Mouse (Mus musculus): ENCODE measurements around the gene Exoc3l4.

Gene Exoc3l4

DNA sequence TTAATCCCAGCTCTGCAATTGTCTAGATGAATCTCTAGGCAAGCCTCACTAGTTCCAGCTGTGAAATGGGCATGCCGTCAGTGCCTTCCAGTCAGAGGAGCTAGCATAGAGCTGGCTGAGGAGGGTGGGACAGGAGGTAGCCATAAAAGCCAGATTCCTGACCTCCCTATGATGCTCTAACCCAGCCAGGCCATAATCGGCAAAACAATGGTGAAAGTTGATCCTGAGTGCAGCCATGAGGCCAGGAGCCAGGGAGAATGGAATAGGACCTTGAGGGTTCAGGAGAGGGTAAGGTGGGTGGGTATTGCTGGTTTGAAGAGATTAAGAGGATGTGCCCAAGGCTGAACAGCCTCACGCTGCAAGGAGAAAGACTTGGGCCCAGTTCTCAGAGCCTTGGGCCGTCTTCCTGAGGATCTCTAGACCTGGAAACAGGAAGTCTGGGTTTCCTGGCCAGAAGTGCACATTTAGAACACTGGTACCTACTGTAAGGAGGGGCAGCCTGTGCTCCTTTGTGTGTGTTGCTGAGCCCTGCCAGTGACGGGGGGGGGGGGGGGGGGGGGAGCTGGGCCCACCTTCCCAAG lies 16.0 kb downstream of the Exoc3l4 start:
- in situ Hi-C loops (cut with MboI; ENCODE audit: low sequenced_read_pairs), result no loop called here

- in situ Hi-C loops (cut with MboI; ENCODE audit: low sequenced_read_pairs), result no loop called here
These were observed 17.4 kb downstream of the Exoc3l4 start for GRCm38 (mm10) chr12:111434164-111434744.

DNA sequence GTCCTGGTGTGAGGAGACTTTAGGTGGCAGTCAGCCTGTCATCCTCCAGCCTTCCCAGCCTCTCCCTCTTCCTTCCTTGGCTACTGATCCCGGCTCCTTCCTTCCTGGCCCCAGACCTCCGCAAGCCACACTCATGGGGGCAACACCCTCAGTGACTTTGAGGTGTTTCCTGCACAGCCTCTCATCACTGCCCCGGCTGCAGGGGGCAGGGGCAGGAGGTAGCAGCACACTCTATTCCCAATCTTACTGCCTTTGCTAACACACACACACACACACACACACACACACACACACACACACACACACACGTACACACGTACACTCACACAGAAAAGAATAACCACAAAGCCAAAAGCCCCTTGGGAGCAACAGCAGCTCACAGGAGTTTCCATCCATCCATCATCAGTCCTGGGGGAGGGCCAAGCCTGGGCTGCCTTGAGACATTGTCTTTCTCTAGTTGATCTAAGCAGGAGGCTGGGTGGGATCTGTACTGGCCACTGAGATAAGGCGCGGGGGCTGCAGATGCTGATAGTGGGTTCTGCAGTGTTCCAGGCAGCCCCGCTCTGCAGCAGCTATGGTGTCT lies 18.0 kb downstream of the Exoc3l4 start:
- in situ Hi-C loops (cut with MboI; ENCODE audit: low sequenced_read_pairs), result no loop called here

- in situ Hi-C loops (cut with MboI; ENCODE audit: low sequenced_read_pairs), result no loop called here
These were observed 19.4 kb downstream of the Exoc3l4 start for GRCm38 (mm10) chr12:111436170-111436569.

GRCm38 (mm10) chr12:111436640-111437039 lies 19.8 kb downstream of the Exoc3l4 start:
- in situ Hi-C loops (cut with MboI; ENCODE audit: low sequenced_read_pairs), result no loop called here

DNA sequence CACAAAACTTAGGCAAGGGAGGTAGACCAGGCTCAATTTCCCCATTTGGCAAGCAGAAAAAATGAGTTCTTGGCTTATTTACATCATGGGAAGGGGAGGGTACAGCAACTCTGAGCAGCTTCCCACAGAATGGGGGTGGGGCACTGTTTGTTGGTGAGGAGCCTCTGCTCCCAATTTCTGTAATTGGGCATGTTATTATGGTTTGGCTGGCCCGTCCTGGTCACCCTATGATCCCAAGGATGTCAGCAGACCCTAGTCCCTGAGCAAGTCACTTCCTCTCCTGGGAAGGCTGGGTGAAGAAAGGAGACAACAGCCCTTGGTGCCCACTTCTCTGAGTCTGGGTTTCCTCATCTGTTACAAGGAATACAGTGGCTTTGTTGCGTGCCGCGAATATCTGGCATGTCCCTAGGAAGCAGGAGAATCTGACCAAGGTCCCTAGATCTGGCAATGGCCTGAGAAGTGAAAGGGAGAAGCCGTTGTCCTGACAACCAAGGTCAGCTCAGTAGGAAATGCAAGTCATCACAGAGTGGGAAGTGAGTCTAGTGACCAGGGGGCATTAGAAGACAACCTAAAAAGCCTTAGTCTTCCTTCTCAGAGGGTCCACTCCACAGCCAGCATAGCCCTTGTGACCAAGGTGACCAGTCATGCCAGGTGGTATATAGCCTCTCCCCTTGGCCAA lies 20.5 kb downstream of the Exoc3l4 start:
- in situ Hi-C loops (cut with MboI; ENCODE audit: low sequenced_read_pairs), result no loop called here

- in situ Hi-C loops (cut with MboI; ENCODE audit: low sequenced_read_pairs), result no loop called here
These were observed 22.0 kb downstream of the Exoc3l4 start for GRCm38 (mm10) chr12:111438850-111439249.

GRCm38 (mm10) chr12:111440701-111441373 lies 24.0 kb downstream of the Exoc3l4 start:
- in situ Hi-C loops (cut with MboI; ENCODE audit: low sequenced_read_pairs), result no loop called here

- in situ Hi-C loops (cut with MboI; ENCODE audit: low sequenced_read_pairs), result no loop called here
These were observed 24.7 kb downstream of the Exoc3l4 start for GRCm38 (mm10) chr12:111441523-111441922.

DNA sequence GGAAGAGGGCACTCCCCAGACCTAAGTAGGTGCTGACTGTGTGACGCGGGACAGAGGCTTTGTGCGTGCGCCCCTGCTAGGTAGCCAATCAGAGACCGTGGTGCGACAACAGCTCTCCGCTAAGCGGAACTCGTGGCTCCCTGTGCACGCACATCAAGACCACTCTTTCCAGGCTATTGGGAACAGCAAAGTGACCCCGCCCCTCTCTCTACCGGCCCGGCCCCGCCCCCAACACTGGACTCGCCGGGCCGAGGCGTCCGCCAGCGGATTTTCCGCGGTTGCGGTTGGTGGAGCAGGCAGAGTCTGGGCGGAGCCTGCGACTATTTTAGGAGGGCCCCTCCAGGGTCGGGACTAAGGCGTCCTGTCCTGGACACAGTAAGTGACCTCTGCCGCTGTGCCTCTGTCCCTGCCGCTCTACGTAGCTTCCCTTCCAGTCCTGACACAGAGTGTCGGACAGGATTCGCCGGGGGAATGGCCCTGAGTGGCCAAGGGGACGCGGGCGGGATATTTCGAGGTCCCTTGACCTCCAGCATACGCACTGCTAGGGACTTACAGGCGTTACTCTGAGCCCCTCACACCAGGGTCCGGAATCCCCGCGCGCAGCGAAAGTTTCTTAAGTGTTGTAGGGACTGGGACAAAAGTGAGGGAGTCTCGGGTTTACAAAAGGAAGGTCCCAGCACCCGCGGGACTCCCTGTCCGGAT lies 25.6 kb downstream of the Exoc3l4 start, which contains the start of gene Tnfaip2:
Gene Tnfaip2, plus strand, starts transcription at position 161 of the 702 bp plus-strand sequence.
- in situ Hi-C loops (cut with MboI; ENCODE audit: low sequenced_read_pairs), result no loop called here

- in situ Hi-C loops (cut with MboI; ENCODE audit: low sequenced_read_pairs), result no loop called here
These were observed 26.4 kb downstream of the Exoc3l4 start for GRCm38 (mm10) chr12:111443011-111443870.

GRCm38 (mm10) chr12:111443921-111444831 lies 27.4 kb downstream of the Exoc3l4 start:
- in situ Hi-C loops (cut with MboI; ENCODE audit: low sequenced_read_pairs), result no loop called here

DNA sequence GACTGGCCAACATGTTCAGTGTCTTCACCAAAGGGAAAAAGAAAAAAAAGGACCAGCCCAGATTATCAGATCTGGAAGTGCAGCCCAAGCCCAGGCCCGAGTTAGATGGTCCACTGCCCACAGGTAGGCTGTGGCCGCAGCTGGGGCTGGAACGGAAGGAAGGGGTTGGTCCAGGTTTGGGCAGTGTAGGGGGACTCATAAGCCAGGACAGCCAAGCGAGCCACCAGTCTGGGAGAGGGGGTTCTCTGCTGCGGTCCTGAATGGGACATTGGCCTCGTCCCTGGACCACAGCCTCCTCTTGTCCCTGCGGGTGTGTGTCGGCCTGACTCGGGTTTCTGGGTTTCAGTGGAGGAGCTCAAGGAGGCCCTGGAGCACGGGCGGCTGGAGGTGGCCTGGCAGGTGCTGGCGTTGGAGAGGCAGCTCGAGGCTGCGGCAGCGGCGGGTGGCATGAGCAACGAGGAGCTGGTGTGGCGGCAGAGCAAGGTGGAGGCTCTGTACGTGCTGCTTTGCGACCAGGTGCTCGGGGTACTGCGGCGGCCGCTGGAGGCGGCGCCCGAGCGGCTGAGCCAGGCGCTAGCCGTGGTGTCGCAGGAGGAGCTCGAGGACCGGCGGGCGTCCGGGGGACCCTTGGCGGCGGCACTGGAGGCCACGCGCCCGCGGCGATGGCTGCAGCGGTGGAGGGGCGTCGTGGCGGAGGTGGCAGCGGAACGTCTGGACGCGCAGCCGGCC lies 28.5 kb downstream of the Exoc3l4 start:
- in situ Hi-C loops (cut with MboI; ENCODE audit: low sequenced_read_pairs), result no loop called here

DNA sequence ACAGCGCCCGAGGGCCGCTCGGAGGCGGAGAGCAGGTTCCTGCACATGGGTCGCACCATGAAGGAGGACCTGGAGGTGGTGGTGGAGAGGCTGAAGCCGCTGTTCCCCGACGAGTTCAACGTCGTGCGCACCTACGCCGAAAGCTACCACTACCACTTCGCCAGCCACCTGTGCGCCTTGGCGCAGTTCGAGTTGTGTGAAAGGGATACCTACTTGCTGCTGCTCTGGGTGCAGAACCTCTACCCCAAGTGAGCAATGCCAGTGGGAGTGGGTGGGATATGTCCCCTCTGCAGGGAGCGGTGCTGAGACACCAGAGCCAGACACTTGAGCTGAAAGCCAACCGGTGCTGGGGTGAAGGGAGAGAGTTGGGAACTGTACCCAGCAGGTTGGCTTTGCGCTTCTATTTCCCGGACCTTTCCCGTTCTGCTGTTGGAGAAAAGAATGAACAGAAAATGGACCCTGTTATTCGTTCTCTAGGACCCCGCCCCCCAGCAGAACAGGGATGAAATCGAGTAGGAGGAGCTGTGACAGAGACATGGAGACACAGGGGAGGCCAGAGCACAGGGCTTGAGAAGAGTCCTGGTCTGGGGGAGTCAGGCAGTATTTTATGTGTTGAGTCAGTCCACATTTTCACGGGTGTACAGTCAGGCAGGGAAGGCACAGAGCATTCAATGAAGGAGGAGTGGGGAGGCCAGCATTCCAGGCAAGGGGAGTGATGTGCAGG lies 29.2 kb downstream of the Exoc3l4 start:
- in situ Hi-C loops (cut with MboI; ENCODE audit: low sequenced_read_pairs), result no loop called here

GRCm38 (mm10) chr12:111446745-111447144 lies 29.9 kb downstream of the Exoc3l4 start:
- in situ Hi-C loops (cut with MboI; ENCODE audit: low sequenced_read_pairs), result no loop called here

- in situ Hi-C loops (cut with MboI; ENCODE audit: low sequenced_read_pairs), result no loop called here
These were observed 30.5 kb downstream of the Exoc3l4 start for GRCm38 (mm10) chr12:111447350-111447749.
